Mouse (Mus musculus) lung, adult 2 months (tissue): ENCODE measurements around the gene Chd1l.

Source experiments
- CTCF ChIP-seq: fragments of 200-500 bp; IDR thresholded peaks from 2 replicates; pipeline ENCODE4 v1.5.1; 2011; ENCODE audit warnings: mild to moderate bottlenecking, low read length, control low read depth; ENCODE audit not compliant: insufficient read depth
- POLR2A ChIP-seq: fragments of 200-500 bp; IDR thresholded peaks from 2 replicates; pipeline ENCODE4 v1.6.1; 2011; ENCODE audit warnings: low read depth, mild to moderate bottlenecking, control low read depth, low read length, borderline replicate concordance; ENCODE audit errors: extremely low read depth

- TF ChIP-seq POLR2A = no peak
- TF ChIP-seq CTCF = no peak
These were observed 49.7 kb upstream of the Chd1l start for GRCm38 (mm10) chr3:97659746-97660145.
